Mouse (Mus musculus) small intestine, adult 2 months (tissue): ENCODE data around the gene Thap8. TPM values are rescaled to one million over a fixed set of nuclear protein-coding genes. Genes with fewer than 3 reads are reported as not detected.

Experiments used
- H3K27ac ChIP-seq: fragments of 200-500 bp; 2 replicates; pipeline ENCODE4 v1.5.1; 2012; ENCODE audit warnings: low read depth, low read length, control low read depth, inconsistent platforms; ENCODE audit not compliant: insufficient read depth
- H3K27me3 ChIP-seq: fragments of 200-500 bp; 2 replicates; pipeline ENCODE4 v1.6.1; 2012; ENCODE audit warnings: mild to moderate bottlenecking, moderate library complexity, low read length, inconsistent platforms; ENCODE audit not compliant: control insufficient read depth, insufficient read depth
- H3K36me3 ChIP-seq: fragments of 200-500 bp; 2 replicates; pipeline ENCODE4 v1.6.1; 2012; ENCODE audit warnings: mild to moderate bottlenecking, low read length, control low read depth, inconsistent platforms; ENCODE audit not compliant: control insufficient read depth, insufficient read depth
- H3K4me1 ChIP-seq: fragments of 200-500 bp; 2 replicates; pipeline ENCODE4 v1.6.1; 2012; ENCODE audit warnings: low read length, inconsistent platforms, mixed read lengths; ENCODE audit not compliant: control insufficient read depth, insufficient read depth, insufficient read length
- H3K4me3 ChIP-seq: fragments of 200-500 bp; 2 replicates; pipeline ENCODE4 v1.5.1; 2012; ENCODE audit warnings: low read depth, mild to moderate bottlenecking, control low read depth, inconsistent platforms, low read length, moderate library complexity
- CTCF ChIP-seq: fragments of 200-500 bp; IDR thresholded peaks from 2 replicates; pipeline ENCODE4 v1.5.1; 2012; ENCODE audit warnings: low read depth, mild to moderate bottlenecking, control low read depth, inconsistent platforms, low read length, moderate library complexity, mixed read lengths; ENCODE audit not compliant: insufficient replicate concordance, insufficient read length; ENCODE audit errors: extremely low read depth
- POLR2A ChIP-seq: fragments of 200-500 bp; IDR thresholded peaks from 2 replicates; pipeline ENCODE4 v1.6.1; 2012; ENCODE audit warnings: low read depth, mild to moderate bottlenecking, control low read depth, inconsistent platforms, low read length, moderate library complexity
- WGBS: fragments of 180-500 bp; shearing (Covaris S2); methylation state at CpG from one replicate; pipeline ENCODE4 v1.1.7; 2018; 5-methylcytosine and 5-hydroxymethylcytosine counted together
- polyA plus RNA-seq: library from polyadenylated mRNA; depleted of rRNA; stranded (reverse); fragments of >200 nt; gene quantifications from 2 replicates; pipeline ENCODE4 v1.2.3, GENCODE M21; 2012

The Thap8 gene
- polyA plus RNA-seq, 1 experiment, result 0.16 TPM

DNA sequence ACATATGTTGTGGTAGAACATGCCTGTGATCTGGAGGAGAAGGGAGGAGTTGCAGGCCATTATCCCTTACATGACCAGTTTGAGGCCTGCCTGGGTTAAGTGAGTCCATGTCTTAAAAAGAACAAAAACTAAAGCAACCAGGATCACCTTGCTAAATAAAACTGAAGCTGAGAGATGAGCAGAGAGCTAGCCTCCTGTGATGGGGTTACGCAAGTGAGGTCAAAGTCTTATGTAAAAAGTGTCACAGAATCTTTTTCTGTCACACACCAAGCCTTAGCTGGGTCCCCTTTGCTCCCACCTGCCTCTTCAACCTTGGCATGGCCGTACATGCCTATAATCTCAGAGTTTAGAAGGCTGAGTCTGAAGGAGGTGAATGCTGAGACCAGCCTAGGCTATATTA is 41.1 kb downstream of the Thap8 start:
- H3K27me3 ChIP-seq, result no peaks in the 10 kb centered on the region
- no peak overlapping the region for H3K4me3 ChIP-seq
- no peaks in the 10 kb centered on the region for H3K36me3 ChIP-seq
- no peak overlapping the region for H3K27ac ChIP-seq
- 56% methylated on average over 2 of the region's 2 CpGs for WGBS
- TF ChIP-seq POLR2A (no peak), CTCF (no peak)
- H3K4me1 ChIP-seq, result peaks cover 5% of the 10 kb centered on the region; the same call in 1 of the 2 replicates

DNA sequence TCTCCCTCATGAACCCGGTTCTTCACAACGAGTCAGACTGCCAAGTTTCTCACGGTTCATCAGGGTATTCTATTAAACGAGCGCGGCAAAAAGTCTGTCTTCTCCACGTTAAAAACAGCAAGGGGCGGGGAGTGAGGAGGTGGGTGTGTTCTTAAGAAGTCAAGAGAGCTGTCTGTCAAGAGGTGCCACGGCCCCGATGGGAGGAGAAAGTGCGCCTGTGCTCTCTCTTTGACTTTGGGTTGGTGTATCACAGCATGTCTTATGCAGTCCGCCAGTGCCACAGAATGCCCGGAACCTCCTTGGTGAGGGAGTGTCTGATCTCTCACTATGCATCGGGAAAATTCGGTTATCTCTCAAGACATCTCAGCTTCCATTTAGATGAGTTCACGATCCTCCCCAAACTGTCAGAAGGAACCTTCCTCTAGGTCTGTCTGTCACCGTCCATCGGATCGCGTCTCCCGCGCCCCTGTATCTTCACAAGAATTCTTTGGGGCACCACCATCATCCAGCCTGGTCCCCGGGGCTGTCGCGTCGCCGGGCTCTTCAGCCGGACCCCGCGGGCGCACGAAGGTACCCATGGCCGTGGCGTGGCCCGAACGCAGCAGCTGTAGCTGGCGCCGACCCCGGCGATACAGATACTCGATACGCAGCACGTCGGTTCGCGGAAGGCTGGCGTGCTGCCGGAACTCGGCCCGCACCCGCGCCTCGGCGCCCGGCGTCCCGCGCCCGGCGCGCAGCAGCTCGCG is 41.8 kb downstream of the Thap8 start, which contains the start of gene E130208F15Rik:
E130208F15Rik (plus strand) TSS at position 202 of the 746 bp plus-strand sequence.
- peaks cover 5% of the 10 kb centered on the region; the same call in 1 of the 2 replicates for H3K4me1 ChIP-seq
- peak within 1 kb of the TSS; percentile 66 for H3K4me3 ChIP-seq
- TF ChIP-seq POLR2A (peak; percentile 66; the same call in 1 of the 2 replicates), CTCF (no peak)
- no peaks in the 10 kb centered on the region for H3K27me3 ChIP-seq
- under 1% methylated on average over 63 of the region's 63 CpGs for WGBS
- H3K36me3 ChIP-seq, result no peaks in the 10 kb centered on the region
- H3K27ac ChIP-seq, result peak within 1 kb of the TSS; percentile 90

GRCm38 (mm10) chr7:30322285-30322667 is 42.4 kb downstream of the Thap8 start:
- TF ChIP-seq POLR2A (peak; percentile 77; the same call in 1 of the 2 replicates), CTCF (no peak)

GRCm38 (mm10) chr7:30322865-30323264 is 43.0 kb downstream of the Thap8 start:
- Histone ChIP-seq H3K36me3 (no peaks in the 10 kb centered on the region), H3K27ac (peak overlapping the region; percentile 90), H3K4me1 (peaks cover 5% of the 10 kb centered on the region; the same call in 1 of the 2 replicates), H3K4me3 (peak overlapping the region; percentile 61; the same call in 1 of the 2 replicates), H3K27me3 (no peaks in the 10 kb centered on the region)
- WGBS, result 4% methylated on average over 6 of the region's 6 CpGs
- TF ChIP-seq CTCF (no peak), POLR2A (no peak)

More at GRCm38 (mm10) chr7:30322285-30322667, 42.4 kb downstream of the Thap8 start:
- Histone ChIP-seq H3K4me3 (peak overlapping the region; percentile 66), H3K27me3 (no peaks in the 10 kb centered on the region), H3K36me3 (no peaks in the 10 kb centered on the region), H3K4me1 (peaks cover 5% of the 10 kb centered on the region; the same call in 1 of the 2 replicates), H3K27ac (peak overlapping the region; percentile 90)
- under 1% methylated on average over 20 of the region's 20 CpGs for WGBS

DNA sequence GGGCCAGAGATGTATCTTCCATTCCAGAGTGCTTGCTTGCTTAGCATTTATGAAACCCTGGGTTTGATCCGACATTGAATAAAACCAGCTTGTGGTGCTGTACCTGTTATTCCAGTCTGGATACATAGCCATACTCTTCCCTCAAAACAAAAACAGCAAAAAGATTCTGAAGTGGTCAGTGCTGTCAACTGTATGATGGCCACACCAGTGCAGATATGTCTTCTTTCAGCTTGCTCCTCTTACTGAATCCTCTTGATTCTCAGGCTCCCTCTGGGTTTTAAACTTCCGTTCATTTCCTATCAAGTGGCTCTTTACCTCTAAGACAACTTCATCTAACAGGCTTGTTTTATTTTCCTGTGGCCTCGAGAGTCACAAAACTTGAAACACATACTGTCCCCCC is 43.9 kb downstream of the Thap8 start, which contains the start of gene Sdhaf1:
Sdhaf1 (minus strand) TSS at position 101 of the 400 bp plus-strand sequence.
- WGBS, result 85% methylated on average over 3 of the region's 3 CpGs
- no peak for TF ChIP-seq POLR2A
- TF ChIP-seq CTCF, result no peak
- peaks cover 5% of the 10 kb centered on the region; the same call in 1 of the 2 replicates for H3K4me1 ChIP-seq
- H3K4me3 ChIP-seq, result no peak within 1 kb of the TSS
- peak within 1 kb of the TSS; percentile 90 for H3K27ac ChIP-seq
- no peaks in the 10 kb centered on the region for H3K27me3 ChIP-seq
- no peaks in the 10 kb centered on the region for H3K36me3 ChIP-seq

- H3K27ac ChIP-seq, result no peak overlapping the region
- no peak for TF ChIP-seq CTCF
- TF ChIP-seq POLR2A, result no peak
- no peaks in the 10 kb centered on the region for H3K36me3 ChIP-seq
- no peaks in the 10 kb centered on the region for H3K27me3 ChIP-seq
- no peak overlapping the region for H3K4me3 ChIP-seq
- peaks cover 5% of the 10 kb centered on the region; the same call in 1 of the 2 replicates for H3K4me1 ChIP-seq
- 91% methylated on average over 5 of the region's 5 CpGs for WGBS
Observed at GRCm38 (mm10) chr7:30324300-30324944, 44.5 kb downstream of the Thap8 start.

- H3K27me3 ChIP-seq, result no peaks in the 10 kb centered on the region
- H3K4me1 ChIP-seq, result peaks cover 5% of the 10 kb centered on the region; the same call in 1 of the 2 replicates
- TF ChIP-seq POLR2A (no peak), CTCF (no peak)
- no peaks in the 10 kb centered on the region for H3K36me3 ChIP-seq
- WGBS, result 77% methylated on average over 2 of the region's 2 CpGs
- H3K27ac ChIP-seq, result no peak overlapping the region
- no peak overlapping the region for H3K4me3 ChIP-seq
Observed at GRCm38 (mm10) chr7:30325364-30325763, 45.5 kb downstream of the Thap8 start.
